In the genomic region with DNA sequence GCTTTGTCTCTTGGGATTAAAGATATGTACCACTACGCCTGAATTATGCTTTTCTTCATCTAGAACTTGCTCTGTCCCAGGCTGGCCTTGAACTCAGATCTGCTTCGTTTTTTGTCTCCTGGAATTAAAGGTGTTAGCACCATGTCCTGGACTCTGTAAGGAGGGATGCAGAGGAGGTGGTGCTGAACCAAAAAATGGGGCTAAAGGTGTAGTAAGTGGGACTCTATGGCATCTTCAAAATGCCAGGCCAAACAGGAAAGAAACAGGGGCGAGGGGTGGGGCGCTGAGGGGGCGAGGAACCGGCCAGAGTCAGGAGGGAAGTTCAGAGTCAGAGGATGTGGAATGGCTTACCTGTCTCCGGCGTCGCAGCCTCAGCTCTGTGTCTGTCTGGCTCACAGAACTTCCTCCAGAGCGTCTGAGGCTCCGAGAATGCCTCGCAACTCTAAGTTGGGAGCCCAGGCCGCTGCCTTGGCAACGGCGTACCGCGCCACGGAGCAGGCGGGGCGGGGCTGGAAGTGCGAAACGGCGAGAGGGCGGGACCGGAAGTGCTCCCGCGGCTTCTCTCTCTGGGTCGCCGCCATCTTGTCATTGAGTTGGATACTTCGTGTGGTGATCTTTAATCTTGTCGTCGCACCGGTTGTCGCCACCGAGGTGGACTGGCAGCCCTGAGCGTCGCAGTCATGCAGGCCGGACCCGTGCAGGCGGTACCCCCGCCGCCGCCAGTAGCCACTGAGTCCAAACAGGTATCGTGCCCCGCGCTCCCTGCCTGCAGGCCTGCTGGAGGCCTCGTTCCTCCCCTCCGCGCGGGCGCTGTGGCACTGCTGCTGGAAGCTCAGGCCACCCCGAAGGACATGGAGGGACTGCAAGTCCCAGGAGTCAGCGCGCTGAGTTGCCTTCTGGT, we compare ENCODE assay signal across 7 mouse cellular contexts. TPM values are rescaled to one million over a fixed set of nuclear protein-coding genes. Genes with fewer than 3 reads are reported as not detected.
DNase-seq lines count a peak whose midpoint lies in the region; ATAC-seq lines count a peak whose summit lies in the region.

TSS of gene Ccdc157 (minus strand) at position 486 of the 901 bp plus-strand sequence.
TSS of gene Sf3a1 (plus strand) at position 543 of the 901 bp plus-strand sequence.

- DNase-seq in adrenal gland, adult 18-20 months (ENCODE audit: low spot score in 2 of 2), result peak; percentile 92 to 93
- peak; percentile 98 for DNase-seq in embryo, embryonic 11 days
- DNase-seq in gastrocnemius, postnatal 36 days, result peak; percentile 89 to 92
- peak; percentile 96 for DNase-seq in left cerebral cortex, postnatal 25 days (ENCODE audit: low spot score in 2 of 2)
- DNase-seq in midbrain, embryonic 10.5 days (ENCODE audit: low spot score), result peak; percentile 94
- peak; percentile 93 for DNase-seq in right cerebral cortex, postnatal 4 days

- H3K36me3 ChIP-seq in intestine, embryonic 15.5 days, result peaks cover 11% of the 10 kb centered on the region; the same call in 1 of the 2 replicates
- peaks cover 40% of the 10 kb centered on the region for H3K36me3 ChIP-seq in midbrain, embryonic 10.5 days

- WGBS in intestine, embryonic 15.5 days, result 2% methylated on average over 54 of the region's 54 CpGs
- WGBS in midbrain, embryonic 10.5 days, result 2% methylated on average over 54 of the region's 54 CpGs

- peak within 1 kb of the TSS; percentile 76 for H3K4me3 ChIP-seq in intestine, embryonic 15.5 days (replicated peaks)
- peak within 1 kb of the TSS; percentile 91 for H3K4me3 ChIP-seq in midbrain, embryonic 10.5 days

- peak within 1 kb of the TSS; percentile 81 for H3K9ac ChIP-seq in intestine, embryonic 15.5 days

- intact Hi-C loops in gastrocnemius, postnatal 36 days (cut with DNase I), result loop anchor here (2.0 kb wide), 2 partner anchors 25 to 27 kb away; partner anchors contain the start of genes Rnf215 and Tbc1d10a
- intact Hi-C loops in left cerebral cortex, postnatal 25 days (cut with DNase I), result loop anchor here (2.0 kb wide), 1 partner anchor 25 kb away; the partner anchor contains the start of gene Rnf215

- no peaks in the 10 kb centered on the region for H3K27me3 ChIP-seq in intestine, embryonic 15.5 days (replicated peaks)
- no peaks in the 10 kb centered on the region for H3K27me3 ChIP-seq in midbrain, embryonic 10.5 days (ENCODE audit: low read depth, poor library complexity, severe bottlenecking)

- peak within 1 kb of the TSS; percentile 82 for H3K27ac ChIP-seq in intestine, embryonic 15.5 days
- H3K27ac ChIP-seq in midbrain, embryonic 10.5 days (replicated peaks), result peak within 1 kb of the TSS; percentile 90

- H3K4me1 ChIP-seq in intestine, embryonic 15.5 days (replicated peaks), result peaks cover 16% of the 10 kb centered on the region
- H3K4me1 ChIP-seq in midbrain, embryonic 10.5 days, result peaks cover 50% of the 10 kb centered on the region

- H3K9me3 ChIP-seq in intestine, embryonic 15.5 days, result no peaks in the 10 kb centered on the region
- no peaks in the 10 kb centered on the region for H3K9me3 ChIP-seq in midbrain, embryonic 10.5 days (replicated peaks)

- peak within 1 kb of the TSS; percentile 82 for H3K4me2 ChIP-seq in intestine, embryonic 15.5 days (replicated peaks)

- ATAC-seq in intestine, embryonic 15.5 days, result peak; percentile 99

RNA-seq across cellular contexts. Expression of gene Ccdc157, which starts in this region (rescaled TPM):
- total RNA-seq in adrenal gland, adult 18-20 months (2021), result 10 to 100 TPM; 10.8 to 12.5 TPM
- 1 to 10 TPM; 2.6 to 2.8 TPM for total RNA-seq in gastrocnemius, postnatal 36 days (2021)
- polyA plus RNA-seq in intestine, embryonic 15.5 days (2015; fragmentation: Nextera tagmentation; extraction: Ambion mirVana), result 3.7 and 3.8 TPM in 2 replicates
- total RNA-seq in left cerebral cortex, postnatal 25 days (2021), result 10 to 100 TPM; 14.9 to 17.7 TPM
- polyA plus RNA-seq in midbrain, embryonic 10.5 days (2016; fragmentation: Nextera tagmentation; extraction: Ambion mirVana), result 6.9 and 8.3 TPM in 2 replicates

RNA-seq across cellular contexts. Expression of gene Sf3a1, which starts in this region (rescaled TPM):
- 10 to 100 TPM; 50.3 to 59.9 TPM for total RNA-seq in adrenal gland, adult 18-20 months (2021)
- total RNA-seq in gastrocnemius, postnatal 36 days (2021), result 10 to 100 TPM; 16.2 to 17.0 TPM
- 43.8 and 47.1 TPM in 2 replicates for polyA plus RNA-seq in intestine, embryonic 15.5 days (2015; fragmentation: Nextera tagmentation; extraction: Ambion mirVana)
- total RNA-seq in left cerebral cortex, postnatal 25 days (2021), result 10 to 100 TPM; 68.6 to 73.1 TPM
- 95.2 and 97.1 TPM in 2 replicates for polyA plus RNA-seq in midbrain, embryonic 10.5 days (2016; fragmentation: Nextera tagmentation; extraction: Ambion mirVana)

Comparison
In these comparisons a context has a peak if more than half of its experiments do, and no peak if none do; other contexts are left out.
1. Peak in every context shown above with its lines: DNase-seq, ATAC-seq, H3K4me3 ChIP-seq and H3K27ac ChIP-seq.